Mouse (Mus musculus) lung, embryonic 15.5 days (tissue): ENCODE measurements around the gene Rims1. TPM values are rescaled to one million over a fixed set of nuclear protein-coding genes. Genes with fewer than 3 reads are reported as not detected.

Experiments used
- ATAC-seq: fragments of 200-750 bp; cut with Nextera tagmentation; 2 replicates; pipeline ENCODE4 v1.8.0; 2017; ENCODE audit warnings: moderate number of reproducible peaks, borderline replicate concordance; ENCODE audit not compliant: low FRiP score, low TSS enrichment; ENCODE audit errors: extremely low read depth
- H3K27ac ChIP-seq: fragments of 300-500 bp; sonication (generic); 2 replicates; pipeline ENCODE4 v1.5.1; 2015; ENCODE audit warnings: moderate library complexity, mild to moderate bottlenecking, inconsistent platforms
- H3K27me3 ChIP-seq: fragments of 300-500 bp; sonication (generic); 2 replicates; pipeline ENCODE4 v1.6.1; 2015; ENCODE audit warnings: inconsistent platforms
- H3K36me3 ChIP-seq: fragments of 300-500 bp; sonication (generic); 2 replicates; pipeline ENCODE4 v1.6.1; 2015; ENCODE audit warnings: inconsistent platforms
- H3K4me1 ChIP-seq: fragments of 300-500 bp; sonication (generic); 2 replicates; pipeline ENCODE4 v1.6.1; 2015; ENCODE audit warnings: inconsistent platforms
- H3K4me2 ChIP-seq: fragments of 300-500 bp; sonication (generic); 2 replicates; pipeline ENCODE4 v1.6.1; 2015; ENCODE audit warnings: inconsistent platforms, mild to moderate bottlenecking, moderate library complexity
- H3K4me3 ChIP-seq: fragments of 300-500 bp; sonication (generic); 2 replicates; pipeline ENCODE4 v1.5.1; 2015; ENCODE audit warnings: mild to moderate bottlenecking, inconsistent platforms
- H3K9ac ChIP-seq: fragments of 300-500 bp; sonication (generic); 2 replicates; pipeline ENCODE4 v1.6.1; 2015; ENCODE audit warnings: inconsistent platforms
- H3K9me3 ChIP-seq: fragments of 300-500 bp; sonication (generic); 2 replicates; pipeline ENCODE4 v1.6.1; 2016; ENCODE audit warnings: inconsistent platforms
- WGBS: fragments of 180-500 bp; shearing (Covaris S2); methylation state at CpG from one replicate; pipeline ENCODE4 v1.1.7; 2015; 5-methylcytosine and 5-hydroxymethylcytosine counted together
- polyA plus RNA-seq: library from polyadenylated mRNA; unstranded; fragments of >200 nt; fragmentation: Nextera tagmentation; extraction: Ambion mirVana; gene quantifications from 2 replicates; pipeline ENCODE4 v1.2.1, GENCODE M21; 2015

Gene Rims1
- polyA plus RNA-seq, 1 experiment from 2014 or later = 2.2 TPM

DNA sequence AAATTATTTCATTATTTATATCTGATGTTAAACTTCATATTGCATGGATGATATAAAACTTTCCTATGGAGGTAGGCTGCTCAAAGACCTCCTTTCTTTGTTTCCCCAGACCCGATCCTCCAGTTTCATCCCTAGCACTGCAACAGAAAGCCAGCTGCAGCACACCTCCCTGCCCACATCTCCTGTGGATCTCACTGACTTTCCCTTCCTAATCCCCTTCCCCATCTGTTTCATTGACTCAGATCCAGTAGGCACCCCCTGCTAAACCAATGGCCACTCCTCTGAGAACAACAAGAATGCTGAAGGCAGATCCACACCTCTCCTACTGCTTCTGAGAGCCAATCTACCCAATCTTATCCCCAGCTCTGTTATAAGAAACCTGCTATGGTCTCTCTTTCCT lies 259.5 kb downstream of the Rims1 start:
- no peak overlapping the region for H3K4me2 ChIP-seq
- H3K4me3 ChIP-seq = no peak overlapping the region
- H3K4me1 ChIP-seq = no peaks in the 10 kb centered on the region
- 90% methylated on average over 1 of the region's 1 CpGs for WGBS
- H3K9ac ChIP-seq = no peak overlapping the region
- no peak for ATAC-seq
- no peaks in the 10 kb centered on the region for H3K9me3 ChIP-seq
- no peaks in the 10 kb centered on the region for H3K36me3 ChIP-seq
- H3K27me3 ChIP-seq = no peaks in the 10 kb centered on the region
- no peak overlapping the region for H3K27ac ChIP-seq

DNA sequence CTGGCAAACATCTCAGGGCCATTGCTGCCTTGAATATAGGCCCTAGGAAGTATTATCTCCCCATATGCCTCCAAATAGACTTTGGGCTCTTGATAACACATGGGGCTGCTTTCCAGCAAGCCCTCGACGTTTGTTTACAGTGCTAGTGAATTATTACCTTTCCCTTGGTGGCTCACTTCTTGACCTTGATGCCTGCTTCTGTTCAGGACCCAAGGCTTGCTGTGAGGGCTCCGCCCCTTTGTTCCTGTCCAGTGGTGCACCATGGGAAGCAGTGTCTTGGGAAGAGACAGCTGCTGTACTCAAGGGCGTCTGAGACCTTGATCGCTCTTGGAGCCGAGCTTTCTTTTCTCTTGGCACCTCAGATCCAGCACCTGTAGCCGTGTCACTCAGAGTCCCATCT lies 267.7 kb downstream of the Rims1 start:
- H3K4me2 ChIP-seq = no peak overlapping the region
- no peak for ATAC-seq
- H3K36me3 ChIP-seq = no peaks in the 10 kb centered on the region
- no peaks in the 10 kb centered on the region for H3K9me3 ChIP-seq
- peaks cover 3% of the 10 kb centered on the region; the same call in 1 of the 2 replicates for H3K4me1 ChIP-seq
- peaks cover 25% of the 10 kb centered on the region for H3K27me3 ChIP-seq
- 54% methylated on average over 7 of the region's 7 CpGs for WGBS
- no peak overlapping the region for H3K9ac ChIP-seq
- no peak overlapping the region for H3K4me3 ChIP-seq
- H3K27ac ChIP-seq = no peak overlapping the region

- Histone ChIP-seq H3K27me3 (peaks cover 32% of the 10 kb centered on the region), H3K4me2 (no peak overlapping the region), H3K4me3 (no peak overlapping the region), H3K36me3 (no peaks in the 10 kb centered on the region), H3K27ac (no peak overlapping the region), H3K4me1 (peaks cover 3% of the 10 kb centered on the region; the same call in 1 of the 2 replicates), H3K9me3 (no peaks in the 10 kb centered on the region), H3K9ac (no peak overlapping the region)
- no peak for ATAC-seq
- 76% methylated on average over 2 of the region's 2 CpGs for WGBS
These were observed 269.0 kb downstream of the Rims1 start for GRCm38 (mm10) chr1:22536776-22537175.

- Histone ChIP-seq H3K27me3 (peaks cover 37% of the 10 kb centered on the region), H3K9ac (no peak overlapping the region), H3K4me1 (peaks cover 3% of the 10 kb centered on the region; the same call in 1 of the 2 replicates), H3K4me2 (no peak overlapping the region), H3K4me3 (no peak overlapping the region), H3K27ac (no peak overlapping the region), H3K9me3 (no peaks in the 10 kb centered on the region), H3K36me3 (no peaks in the 10 kb centered on the region)
- ATAC-seq = no peak
- 41% methylated on average over 4 of the region's 4 CpGs for WGBS
These were observed 270.7 kb downstream of the Rims1 start for GRCm38 (mm10) chr1:22535049-22535448.

DNA sequence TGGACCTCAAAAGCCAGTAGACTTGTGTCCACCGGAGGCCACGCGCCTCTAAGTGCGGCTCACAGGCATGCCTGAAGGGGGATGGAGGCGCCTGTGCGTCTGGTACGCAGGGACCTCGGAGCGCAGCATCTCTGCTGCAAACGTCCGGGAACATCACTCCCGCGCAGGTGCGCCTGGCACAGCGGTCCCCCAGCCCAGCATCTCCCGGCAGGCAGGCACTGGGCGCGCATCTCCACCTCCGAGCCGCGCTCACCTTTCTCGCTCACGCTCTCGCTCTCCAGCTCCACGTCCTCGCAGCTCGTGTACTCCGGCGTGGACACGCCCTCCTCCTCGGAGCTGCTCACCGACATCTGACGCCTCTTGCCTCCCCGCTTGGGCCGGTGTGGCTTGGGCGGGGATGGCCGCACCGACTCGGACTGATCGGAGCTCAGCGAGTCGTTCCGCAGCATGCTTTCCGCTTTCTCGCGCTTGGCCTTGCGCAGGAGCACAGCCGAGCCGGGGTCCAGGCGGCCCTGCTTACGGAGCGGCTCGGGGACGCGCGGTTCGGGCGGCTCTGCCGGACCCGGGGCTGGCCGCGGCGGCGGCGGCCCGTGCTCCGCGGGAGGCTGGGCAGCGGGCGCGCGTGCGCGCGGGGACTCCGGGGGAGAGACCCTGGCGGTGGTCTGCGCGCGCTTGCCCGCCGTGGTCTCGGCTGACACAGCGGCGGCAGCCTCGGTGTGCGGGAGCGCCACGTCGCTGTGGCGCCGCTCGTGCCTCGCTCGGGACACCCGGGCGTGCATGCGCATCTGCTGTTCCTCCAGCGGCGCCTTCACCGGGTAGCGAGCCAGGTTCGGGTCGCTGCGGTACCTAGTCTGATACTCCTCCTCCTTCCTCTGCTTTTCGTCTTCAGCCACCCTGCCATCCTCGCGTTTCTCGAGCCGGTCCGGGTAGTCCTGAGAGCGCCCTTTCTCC lies 272.4 kb downstream of the Rims1 start:
- WGBS = under 1% methylated on average over 111 of the region's 112 CpGs
- Histone ChIP-seq H3K9ac (peak overlapping the region; percentile 42), H3K4me3 (peak overlapping the region; percentile 64), H3K9me3 (no peaks in the 10 kb centered on the region), H3K27ac (no peak overlapping the region), H3K4me2 (peak overlapping the region; percentile 99), H3K4me1 (peaks cover 3% of the 10 kb centered on the region; the same call in 1 of the 2 replicates), H3K27me3 (peaks cover 37% of the 10 kb centered on the region), H3K36me3 (no peaks in the 10 kb centered on the region)
- peak; percentile 85 for ATAC-seq

DNA sequence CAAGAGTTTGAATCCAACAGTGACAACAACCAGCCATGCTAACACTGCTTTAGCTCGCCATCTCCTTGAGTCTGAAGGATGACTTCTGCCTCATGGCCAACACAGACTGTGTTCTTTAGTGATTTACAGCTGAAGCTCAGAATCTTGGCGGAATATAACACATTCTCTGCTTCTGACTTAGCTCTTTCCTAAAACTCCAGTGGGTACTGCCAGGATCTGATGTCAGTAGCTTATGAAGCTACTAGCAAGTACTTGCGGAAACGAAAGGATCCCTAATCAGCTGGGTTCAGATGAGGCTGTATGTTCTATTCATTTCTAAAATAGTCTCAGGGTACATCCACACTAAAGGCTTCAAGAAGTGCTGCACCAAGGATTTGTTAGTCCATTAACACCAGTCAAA lies 290.7 kb downstream of the Rims1 start:
- Histone ChIP-seq H3K9ac (no peak overlapping the region), H3K4me1 (no peaks in the 10 kb centered on the region), H3K27ac (no peak overlapping the region), H3K9me3 (no peaks in the 10 kb centered on the region), H3K27me3 (no peaks in the 10 kb centered on the region), H3K36me3 (no peaks in the 10 kb centered on the region), H3K4me2 (no peak overlapping the region), H3K4me3 (no peak overlapping the region)
- 90% methylated on average over 4 of the region's 4 CpGs for WGBS
- ATAC-seq = no peak

DNA sequence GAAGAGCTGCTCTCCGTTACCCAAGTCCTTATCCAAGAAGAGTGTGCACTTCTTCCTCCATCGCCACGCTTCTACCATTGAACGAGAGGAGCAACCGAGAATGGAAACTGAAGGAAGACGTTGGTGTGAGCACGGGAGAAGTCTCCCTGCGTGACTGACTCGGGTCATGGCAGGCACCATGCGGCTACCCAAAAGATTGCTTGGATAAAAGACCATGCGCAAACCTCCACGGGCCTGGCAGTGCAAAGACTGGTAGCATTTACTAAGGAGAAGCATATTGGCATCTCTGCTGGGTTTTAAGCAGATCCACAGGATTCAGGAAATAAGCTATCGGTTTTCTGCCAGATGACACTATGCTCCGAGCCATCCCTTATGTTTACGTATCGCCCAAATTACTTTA lies 293.4 kb downstream of the Rims1 start:
- H3K36me3 ChIP-seq = no peaks in the 10 kb centered on the region
- no peak overlapping the region for H3K27ac ChIP-seq
- ATAC-seq = no peak
- no peak overlapping the region for H3K9ac ChIP-seq
- H3K4me1 ChIP-seq = no peaks in the 10 kb centered on the region
- H3K27me3 ChIP-seq = no peaks in the 10 kb centered on the region
- no peak overlapping the region for H3K4me2 ChIP-seq
- H3K9me3 ChIP-seq = no peaks in the 10 kb centered on the region
- 84% methylated on average over 16 of the region's 16 CpGs for WGBS
- H3K4me3 ChIP-seq = no peak overlapping the region

- no peak overlapping the region for H3K27ac ChIP-seq
- no peak for ATAC-seq
These were observed 294.2 kb downstream of the Rims1 start for GRCm38 (mm10) chr1:22511614-22512013.

GRCm38 (mm10) chr1:22508735-22509615 lies 296.8 kb downstream of the Rims1 start:
- WGBS = 59% methylated on average over 11 of the region's 11 CpGs
- Histone ChIP-seq H3K4me1 (no peaks in the 10 kb centered on the region), H3K36me3 (no peaks in the 10 kb centered on the region)

More at GRCm38 (mm10) chr1:22511614-22512013, 294.2 kb downstream of the Rims1 start:
- Histone ChIP-seq H3K36me3 (no peaks in the 10 kb centered on the region), H3K9ac (no peak overlapping the region), H3K4me2 (no peak overlapping the region), H3K4me1 (no peaks in the 10 kb centered on the region), H3K27me3 (no peaks in the 10 kb centered on the region), H3K9me3 (no peaks in the 10 kb centered on the region), H3K4me3 (no peak overlapping the region)
- 72% methylated on average over 9 of the region's 9 CpGs for WGBS

DNA sequence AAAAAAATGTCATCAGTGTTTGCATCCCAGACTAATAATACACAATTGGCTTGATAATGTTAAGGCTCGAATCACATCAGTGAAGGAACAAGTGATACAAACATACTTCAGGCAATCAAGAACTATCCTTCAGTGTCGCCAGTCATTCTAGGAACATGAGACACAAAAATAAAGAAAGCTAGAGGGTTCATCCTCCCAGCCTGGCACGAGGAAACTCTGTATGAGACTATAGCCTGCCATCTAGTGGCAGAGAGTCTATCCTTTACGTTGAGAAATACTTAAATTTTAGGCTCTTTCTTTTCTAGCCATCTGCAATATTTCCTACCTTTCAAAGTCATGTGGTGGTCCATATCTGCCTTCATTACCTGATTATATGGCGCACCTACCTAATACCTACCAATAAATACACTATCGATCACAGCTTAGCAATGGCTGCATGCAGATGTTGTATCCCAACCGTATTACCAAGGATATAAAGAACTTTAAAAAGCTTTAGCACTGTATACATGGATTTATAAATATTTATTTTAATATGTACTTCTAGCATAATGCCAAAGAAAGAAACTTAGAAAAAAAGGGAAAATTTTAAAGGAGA lies 318.4 kb downstream of the Rims1 start:
- 38% methylated on average over 7 of the region's 7 CpGs for WGBS
- Histone ChIP-seq H3K27me3 (no peaks in the 10 kb centered on the region), H3K27ac (no peak overlapping the region), H3K36me3 (no peaks in the 10 kb centered on the region), H3K4me2 (no peak overlapping the region), H3K4me3 (no peak overlapping the region), H3K4me1 (no peaks in the 10 kb centered on the region), H3K9ac (no peak overlapping the region), H3K9me3 (no peaks in the 10 kb centered on the region)
- ATAC-seq = no peak

More at GRCm38 (mm10) chr1:22508735-22509615, 296.8 kb downstream of the Rims1 start:
- no peak overlapping the region for H3K4me3 ChIP-seq
- no peak overlapping the region for H3K27ac ChIP-seq
- no peaks in the 10 kb centered on the region for H3K27me3 ChIP-seq
- no peaks in the 10 kb centered on the region for H3K9me3 ChIP-seq
- H3K9ac ChIP-seq = no peak overlapping the region
- no peak overlapping the region for H3K4me2 ChIP-seq
- ATAC-seq = no peak

DNA sequence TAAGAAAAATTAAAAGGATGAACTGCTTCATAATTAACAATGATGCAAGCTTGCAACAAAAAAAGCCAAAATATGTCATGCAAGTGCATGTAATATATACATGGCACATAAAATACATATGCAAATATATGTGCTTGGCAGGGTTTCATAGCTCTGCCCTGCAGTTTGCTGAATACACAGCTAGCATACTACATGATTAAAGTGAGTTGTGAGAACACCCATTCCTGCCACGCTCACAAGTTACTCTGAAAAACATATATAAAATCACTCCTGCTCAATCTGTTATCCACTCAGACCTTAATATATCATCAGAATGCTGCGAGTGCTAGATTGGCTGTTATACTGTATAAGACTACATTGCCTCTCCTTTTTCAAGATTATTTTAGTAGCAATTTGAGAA lies 329.6 kb downstream of the Rims1 start:
- H3K4me3 ChIP-seq = no peak overlapping the region
- H3K4me2 ChIP-seq = no peak overlapping the region
- H3K36me3 ChIP-seq = no peaks in the 10 kb centered on the region
- H3K27me3 ChIP-seq = no peaks in the 10 kb centered on the region
- no peak overlapping the region for H3K27ac ChIP-seq
- ATAC-seq = no peak
- no peaks in the 10 kb centered on the region for H3K4me1 ChIP-seq
- 74% methylated on average over 2 of the region's 2 CpGs for WGBS
- H3K9ac ChIP-seq = no peak overlapping the region
- H3K9me3 ChIP-seq = no peaks in the 10 kb centered on the region
